Comparison of ENCODE assay signal across 8 mouse cellular contexts in the genomic region with DNA sequence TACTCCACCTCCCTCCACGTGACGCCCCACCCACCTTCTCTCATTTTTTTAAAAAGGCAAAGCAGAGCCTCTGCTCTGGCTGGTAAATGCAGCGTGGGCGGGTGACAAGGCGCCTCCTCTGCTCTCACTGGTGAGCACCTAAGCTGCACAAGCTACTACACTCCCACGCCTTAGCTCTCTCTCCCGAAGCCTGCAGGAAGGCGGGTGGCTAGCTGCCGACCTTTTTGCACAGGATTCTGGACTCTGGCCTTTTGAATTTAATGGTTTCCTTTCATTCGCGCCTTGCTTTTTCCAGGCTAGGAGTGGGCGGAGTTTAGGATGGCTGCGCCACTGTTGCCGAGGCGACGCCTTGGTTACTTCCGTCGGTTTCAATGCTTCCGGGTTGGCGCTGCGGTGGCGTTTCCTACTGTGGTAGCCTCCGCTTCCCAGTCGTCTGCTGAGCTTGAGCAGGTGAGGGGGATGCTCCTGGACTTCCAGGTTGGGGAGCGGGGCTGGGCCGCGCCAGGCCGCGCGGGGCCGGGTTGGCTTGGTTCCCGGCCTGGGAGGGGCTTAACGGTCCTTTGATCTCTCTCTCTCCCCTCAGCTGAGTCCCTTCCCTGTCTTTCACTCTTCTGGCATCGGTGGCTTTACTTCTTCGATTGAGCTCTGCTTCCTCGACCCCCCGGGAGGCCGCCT. TPM values are rescaled to one million over a fixed set of nuclear protein-coding genes. Genes with fewer than 3 reads are reported as not detected.
A peak's percentile ranks its signal among the peaks of the same experiment; 100 is the strongest.
DNase-seq lines count a peak whose midpoint lies in the region; ATAC-seq and TF ChIP-seq lines count a peak whose summit lies in the region.

Slc25a14 (plus strand) TSS at position 35 of the 675 bp plus-strand sequence.

- H3K4me2 ChIP-seq in embryonic facial prominence, embryonic 14.5 days (ENCODE audit: low read depth, low read length): peak within 1 kb of the TSS; percentile 54
- peak within 1 kb of the TSS; percentile 49 for H3K4me2 ChIP-seq in limb, embryonic 14.5 days (replicated peaks; ENCODE audit: low read depth, low read length, severe bottlenecking)
- peak within 1 kb of the TSS; percentile 55 for H3K4me2 ChIP-seq in midbrain, postnatal 0 days (ENCODE audit: low read depth, low read length, poor library complexity, severe bottlenecking)

- H3K4me1 ChIP-seq in embryonic facial prominence, embryonic 14.5 days (ENCODE audit: control insufficient read depth, insufficient read depth, low read length): no peaks in the 10 kb centered on the region
- no peaks in the 10 kb centered on the region; the same call in 1 of the 2 replicates for H3K4me1 ChIP-seq in heart, adult 2 months (ENCODE audit: control insufficient read depth, insufficient read depth, low read length)
- no peaks in the 10 kb centered on the region for H3K4me1 ChIP-seq in limb, embryonic 14.5 days (ENCODE audit: control insufficient read depth, insufficient read depth, low read length)
- H3K4me1 ChIP-seq in midbrain, postnatal 0 days (ENCODE audit: insufficient read depth, low read length): no peaks in the 10 kb centered on the region

- peak within 1 kb of the TSS; percentile 65 for H3K9ac ChIP-seq in embryonic facial prominence, embryonic 14.5 days (ENCODE audit: low read depth, low read length)
- H3K9ac ChIP-seq in heart, adult 2 months (ENCODE audit: low read depth, low read length): peak within 1 kb of the TSS; percentile 56
- H3K9ac ChIP-seq in limb, embryonic 14.5 days (ENCODE audit: low read depth, low read length, severe bottlenecking): peak within 1 kb of the TSS; percentile 50
- peak within 1 kb of the TSS; percentile 60 for H3K9ac ChIP-seq in midbrain, postnatal 0 days (replicated peaks; ENCODE audit: low read length, poor library complexity, severe bottlenecking)

- WGBS in embryonic facial prominence, embryonic 14.5 days: 15% methylated on average over 38 of the region's 38 CpGs
- 13% methylated on average over 38 of the region's 38 CpGs for WGBS in heart, adult 2 months
- WGBS in limb, embryonic 14.5 days: 22% methylated on average over 38 of the region's 38 CpGs
- WGBS in midbrain, postnatal 0 days: 29% methylated on average over 35 of the region's 38 CpGs

- ATAC-seq in embryonic facial prominence, embryonic 14.5 days (ENCODE audit: low read depth): peak; percentile 97
- peak; percentile 95 for ATAC-seq in limb, embryonic 14.5 days (ENCODE audit: low FRiP score, low read depth)
- peak; percentile 97 for ATAC-seq in midbrain, postnatal 0 days (ENCODE audit: low FRiP score)

- peak; percentile 82 for DNase-seq in 3134 (ENCODE audit: extremely low read depth, insufficient read length, low spot score)
- peak; percentile 34 to 35 for DNase-seq in adrenal gland, postnatal 4 days (ENCODE audit: low spot score in 2 of 2)
- DNase-seq in embryonic facial prominence, embryonic 14.5 days (ENCODE audit: low spot score): peak; percentile 90
- DNase-seq in heart, adult 2 months: peak; percentile 79 to 83
- peak; percentile 89 for DNase-seq in kidney, adult 9 months
- DNase-seq in limb, embryonic 14.5 days (ENCODE audit: low spot score): peak; percentile 89
- DNase-seq in midbrain, postnatal 0 days (ENCODE audit: low spot score): peak; percentile 91
- DNase-seq in spleen, postnatal 14 days (ENCODE audit: low spot score in 2 of 2): peak; percentile 24 to 50

- H3K27ac ChIP-seq in embryonic facial prominence, embryonic 14.5 days (replicated peaks; ENCODE audit: low read depth, low read length): peak within 1 kb of the TSS; percentile 72
- peak within 1 kb of the TSS; percentile 15; the same call in 1 of the 2 replicates for H3K27ac ChIP-seq in heart, adult 2 months
- H3K27ac ChIP-seq in limb, embryonic 14.5 days (replicated peaks; ENCODE audit: low read depth, low read length): peak within 1 kb of the TSS; percentile 68
- peak within 1 kb of the TSS; percentile 78 for H3K27ac ChIP-seq in midbrain, postnatal 0 days (ENCODE audit: low read depth, low read length)

- 0 out of 2 replicates have a peak, but pooled peaks have one; percentile 41 for TF ChIP-seq POLR2A in heart, adult 2 months (IDR thresholded peaks at IDR 0.05; ENCODE audit: insufficient read depth, low read depth, low read length)
- no peak for TF ChIP-seq POLR2A in limb, embryonic 14.5 days (IDR thresholded peaks at IDR 0.05; ENCODE audit: borderline replicate concordance, extremely low read depth, insufficient read depth, insufficient read length)

- intact Hi-C loops in heart, adult 2 months (cut with DNase I): no loop called here

- peak within 1 kb of the TSS; percentile 52 for H3K4me3 ChIP-seq in embryonic facial prominence, embryonic 14.5 days (ENCODE audit: low read depth, low read length)
- peak within 1 kb of the TSS; percentile 67 for H3K4me3 ChIP-seq in heart, adult 2 months
- H3K4me3 ChIP-seq in limb, embryonic 14.5 days (replicated peaks; ENCODE audit: low read length): peak within 1 kb of the TSS; percentile 50
- H3K4me3 ChIP-seq in midbrain, postnatal 0 days (ENCODE audit: low read depth, low read length): peak within 1 kb of the TSS; percentile 50

- TF ChIP-seq CTCF in heart, adult 2 months (IDR thresholded peaks at IDR 0.05): no peak
- TF ChIP-seq CTCF in midbrain, postnatal 0 days (IDR thresholded peaks at IDR 0.05): no peak

- no peaks in the 10 kb centered on the region for H3K9me3 ChIP-seq in embryonic facial prominence, embryonic 14.5 days (ENCODE audit: control insufficient read depth, low read length)
- no peaks in the 10 kb centered on the region for H3K9me3 ChIP-seq in limb, embryonic 14.5 days (ENCODE audit: control insufficient read depth, low read length)
- H3K9me3 ChIP-seq in midbrain, postnatal 0 days (ENCODE audit: low read length): no peaks in the 10 kb centered on the region

- no peaks in the 10 kb centered on the region for H3K36me3 ChIP-seq in embryonic facial prominence, embryonic 14.5 days (ENCODE audit: control insufficient read depth, insufficient read depth, low read length)
- no peaks in the 10 kb centered on the region for H3K36me3 ChIP-seq in heart, adult 2 months (ENCODE audit: control insufficient read depth, insufficient read depth, low read length)
- H3K36me3 ChIP-seq in limb, embryonic 14.5 days (ENCODE audit: control insufficient read depth, insufficient read depth, low read length): no peaks in the 10 kb centered on the region
- no peaks in the 10 kb centered on the region for H3K36me3 ChIP-seq in midbrain, postnatal 0 days (ENCODE audit: insufficient read depth, low read length)

- no peak for TF ChIP-seq EP300 in heart, adult 2 months (IDR thresholded peaks at IDR 0.05; ENCODE audit: insufficient read depth, low read depth, low read length)

- no peaks in the 10 kb centered on the region for H3K27me3 ChIP-seq in embryonic facial prominence, embryonic 14.5 days (replicated peaks; ENCODE audit: control insufficient read depth, insufficient read depth, low read length)
- H3K27me3 ChIP-seq in heart, adult 2 months (ENCODE audit: control insufficient read depth, insufficient read depth, low read length): no peaks in the 10 kb centered on the region
- H3K27me3 ChIP-seq in limb, embryonic 14.5 days (ENCODE audit: control insufficient read depth, insufficient read depth, low read length): no peaks in the 10 kb centered on the region
- H3K27me3 ChIP-seq in midbrain, postnatal 0 days (ENCODE audit: insufficient read depth, low read length): no peaks in the 10 kb centered on the region

- no peaks in the 10 kb centered on the region for H3K79me2 ChIP-seq in heart, adult 2 months (replicated peaks; ENCODE audit: control insufficient read depth, insufficient read depth, low read length)

RNA-seq across cellular contexts. Expression of gene Slc25a14, which starts in this region (rescaled TPM):
- total RNA-seq in adrenal gland, postnatal 4 days (2021): 1 to 10 TPM; 9.1 to 9.5 TPM
- 13.3 and 15.1 TPM in 2 replicates for polyA plus RNA-seq in embryonic facial prominence, embryonic 14.5 days (2014; fragmentation: Nextera tagmentation; extraction: Ambion mirVana)
- total RNA-seq in heart, adult 2 months (2021): 1 to 10 TPM; 1.9 to 2.1 TPM
- polyA plus RNA-seq in heart, adult 2 months (2012; rRNA removed): 1.6 and 1.9 TPM in 2 replicates
- 10.9 and 12.1 TPM in 2 replicates for polyA plus RNA-seq in limb, embryonic 14.5 days (2012; rRNA removed)
- polyA plus RNA-seq in limb, embryonic 14.5 days (2014; fragmentation: Nextera tagmentation; extraction: Ambion mirVana): 12.6 and 13.7 TPM in 2 replicates
- total RNA-seq in midbrain, postnatal 0 days (2014; rRNA removed): 21.3 and 29.3 TPM in 2 replicates
- polyA plus RNA-seq in midbrain, postnatal 0 days (2015; fragmentation: Nextera tagmentation; extraction: Ambion mirVana): 47.1 and 49.3 TPM in 2 replicates

Comparison
In these comparisons a context has a peak if more than half of its experiments do, and no peak if none do; other contexts are left out.
1. Peak in every context shown above with its lines: DNase-seq, ATAC-seq, H3K4me3 ChIP-seq and H3K27ac ChIP-seq.
2. DNase-seq: peak in every context shown above with its lines; median percentile 91 in midbrain, postnatal 0 days; 90 in embryonic facial prominence, embryonic 14.5 days; 89 in kidney, adult 9 months; 89 in limb, embryonic 14.5 days; 82 in 3134; 81 in heart, adult 2 months; 37 in spleen, postnatal 14 days; 34 in adrenal gland, postnatal 4 days.
3. H3K27ac ChIP-seq: peak in every context shown above with its lines; median percentile 78 in midbrain, postnatal 0 days; 72 in embryonic facial prominence, embryonic 14.5 days; 68 in limb, embryonic 14.5 days; 15 in heart, adult 2 months.